8 mouse cellular contexts compared by ENCODE assay signal in the genomic region with DNA sequence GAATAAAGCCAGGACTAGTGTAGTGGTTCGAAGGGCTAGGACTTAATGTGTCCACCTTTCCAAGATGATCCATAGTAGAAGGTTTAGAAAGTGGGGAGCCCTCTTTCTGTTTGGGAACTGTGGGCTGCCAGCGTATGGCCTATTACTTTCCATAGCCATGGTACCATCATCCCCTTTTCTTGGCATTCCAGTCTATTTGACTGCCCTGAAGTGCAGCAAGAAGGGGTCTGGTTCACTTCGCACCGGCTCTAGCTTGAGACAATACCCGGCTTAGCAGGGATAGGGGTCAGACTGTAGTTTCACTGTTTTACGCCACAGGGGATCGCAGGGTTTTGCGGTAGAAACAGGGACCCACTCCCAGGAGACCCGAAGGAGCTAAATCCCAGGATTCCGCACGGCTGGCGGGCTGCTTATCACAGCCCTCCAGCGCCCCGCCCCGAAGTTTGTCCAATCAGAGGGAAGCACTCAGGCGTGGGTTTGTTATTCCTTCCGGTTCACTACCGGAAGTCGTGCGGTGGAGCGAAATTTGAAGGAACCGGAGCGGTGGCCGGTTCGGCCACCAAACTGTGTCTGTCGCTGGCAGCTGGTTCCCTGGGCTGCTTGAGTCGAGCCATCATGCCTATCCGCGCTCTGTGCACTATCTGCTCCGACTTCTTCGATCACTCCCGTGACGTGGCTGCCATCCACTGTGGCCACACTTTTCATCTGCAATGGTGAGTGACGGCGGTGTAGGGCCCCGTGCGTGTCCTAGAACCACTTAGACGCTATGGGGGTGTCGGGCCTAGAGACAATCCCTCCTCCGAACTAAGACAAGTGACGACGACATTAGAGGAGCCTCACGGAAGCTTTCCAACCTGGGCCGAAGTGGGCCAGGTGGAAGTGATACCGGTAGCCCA. TPM values are rescaled to one million over a fixed set of nuclear protein-coding genes. Genes with fewer than 3 reads are reported as not detected.
DNase-seq lines count a peak whose midpoint lies in the region; ATAC-seq and TF ChIP-seq lines count a peak whose summit lies in the region.

No protein-coding gene starts in this region.

- no peak for TF ChIP-seq EP300 in CH12.LX (IDR thresholded peaks at IDR 0.05; ENCODE audit: low read length)

- peak overlapping the region; percentile 89 for H3K4me2 ChIP-seq in CH12.LX (ENCODE audit: insufficient read depth, low read depth, poor library complexity, severe bottlenecking)
- peak overlapping the region; percentile 58 for H3K4me2 ChIP-seq in forebrain, embryonic 11.5 days (ENCODE audit: low read depth, low read length, severe bottlenecking)
- H3K4me2 ChIP-seq in heart, embryonic 16.5 days (ENCODE audit: low read depth, low read length), result peak overlapping the region; percentile 78
- peak overlapping the region; percentile 84 for H3K4me2 ChIP-seq in liver, embryonic 13.5 days
- H3K4me2 ChIP-seq in stomach, embryonic 14.5 days (replicated peaks; ENCODE audit: low read depth, low read length), result peak overlapping the region; percentile 61

- H3K36me3 ChIP-seq in CH12.LX (replicated peaks in 1 of 2; ENCODE audit: control insufficient read depth in 1 of 2, insufficient read depth in 1 of 2, low read length in 1 of 2), result peaks cover 3 to 23% of the 10 kb centered on the region in 2 experiments
- H3K36me3 ChIP-seq in forebrain, embryonic 11.5 days (ENCODE audit: control insufficient read depth, insufficient read depth, low read length), result no peaks in the 10 kb centered on the region
- H3K36me3 ChIP-seq in heart, embryonic 16.5 days (ENCODE audit: control insufficient read depth, insufficient read depth), result no peaks in the 10 kb centered on the region
- H3K36me3 ChIP-seq in liver, embryonic 13.5 days, result peaks cover 9% of the 10 kb centered on the region; the same call in 1 of the 2 replicates
- no peaks in the 10 kb centered on the region for H3K36me3 ChIP-seq in stomach, embryonic 14.5 days (ENCODE audit: control insufficient read depth, insufficient read depth, low read length)

- H3K79me2 ChIP-seq in CH12.LX (replicated peaks; ENCODE audit: control insufficient read depth, extremely low read depth, insufficient read depth, poor library complexity, severe bottlenecking), result peaks cover 33% of the 10 kb centered on the region

- WGBS in forebrain, embryonic 11.5 days, result 15% methylated on average over 45 of the region's 45 CpGs
- WGBS in heart, embryonic 16.5 days, result 15% methylated on average over 45 of the region's 45 CpGs
- WGBS in liver, embryonic 13.5 days (ENCODE audit: insufficient replicate concordance), result 13% methylated on average over 45 of the region's 45 CpGs
- 18% methylated on average over 45 of the region's 45 CpGs for WGBS in stomach, embryonic 14.5 days

- peak; percentile 86 for TF ChIP-seq POLR2A in CH12.LX (IDR thresholded peaks at IDR 0.05; ENCODE audit: low read depth, low read length)

- no peak for TF ChIP-seq CTCF in CH12.LX (conservative IDR thresholded peaks at IDR 0.05 in 1 of 2, IDR thresholded peaks at IDR 0.05 in 1 of 2; ENCODE audit: low read depth in 2 of 2, low read length in 2 of 2)

- dilution Hi-C loops in CH12.LX (cut with MboI; ENCODE audit: extremely low pct_ligation_motif_present, extremely low pct_unique_long_range_greater_than_20kb, low sequenced_read_pairs), result no loop called here

- peaks cover 7% of the 10 kb centered on the region for H3K9me3 ChIP-seq in CH12.LX (replicated peaks; ENCODE audit: low read length)
- no peaks in the 10 kb centered on the region for H3K9me3 ChIP-seq in forebrain, embryonic 11.5 days (ENCODE audit: control insufficient read depth, low read length)
- H3K9me3 ChIP-seq in heart, embryonic 16.5 days (replicated peaks; ENCODE audit: control insufficient read depth, low read length), result no peaks in the 10 kb centered on the region
- no peaks in the 10 kb centered on the region for H3K9me3 ChIP-seq in liver, embryonic 13.5 days (replicated peaks)
- H3K9me3 ChIP-seq in stomach, embryonic 14.5 days (ENCODE audit: control insufficient read depth, low read depth, low read length), result no peaks in the 10 kb centered on the region

- peak overlapping the region; percentile 86 to 95 (median 89) for H3K4me3 ChIP-seq in CH12.LX (replicated peaks in 1 of 3; ENCODE audit: low read depth in 2 of 3, low read length in 2 of 3, poor library complexity in 1 of 3)
- H3K4me3 ChIP-seq in forebrain, embryonic 11.5 days (ENCODE audit: low read depth, low read length), result peak overlapping the region; percentile 66
- H3K4me3 ChIP-seq in heart, embryonic 16.5 days (ENCODE audit: low read length), result peak overlapping the region; percentile 83
- H3K4me3 ChIP-seq in liver, embryonic 13.5 days (replicated peaks), result peak overlapping the region; percentile 86
- peak overlapping the region; percentile 72 for H3K4me3 ChIP-seq in stomach, embryonic 14.5 days (ENCODE audit: low read depth, low read length)

- in situ Hi-C loops in CH12.LX (cut with MboI; ENCODE audit: low pct_ligation_motif_present, low pct_unique_long_range_greater_than_20kb, low sequenced_read_pairs), result no loop called here

- TF ChIP-seq RAD21 in CH12.LX (IDR thresholded peaks at IDR 0.05; ENCODE audit: low read depth, low read length), result no peak

- ATAC-seq in forebrain, embryonic 11.5 days (replicated peaks; ENCODE audit: low FRiP score), result peak; percentile 94
- ATAC-seq in heart, embryonic 16.5 days (replicated peaks; ENCODE audit: extremely low read depth, insufficient read depth, low FRiP score), result peak; percentile 93
- peak; percentile 90 for ATAC-seq in liver, embryonic 13.5 days (ENCODE audit: low read depth)
- ATAC-seq in stomach, embryonic 14.5 days (ENCODE audit: insufficient number of reproducible peaks, insufficient read depth, low FRiP score, low read depth), result peak; percentile 95

- H3K27me3 ChIP-seq in CH12.LX (replicated peaks), result peaks cover 34% of the 10 kb centered on the region
- no peaks in the 10 kb centered on the region for H3K27me3 ChIP-seq in forebrain, embryonic 11.5 days (ENCODE audit: control insufficient read depth, insufficient read depth, low read length)
- H3K27me3 ChIP-seq in heart, embryonic 16.5 days (ENCODE audit: control insufficient read depth, insufficient read depth, low read length), result no peaks in the 10 kb centered on the region
- no peaks in the 10 kb centered on the region for H3K27me3 ChIP-seq in liver, embryonic 13.5 days
- H3K27me3 ChIP-seq in stomach, embryonic 14.5 days (ENCODE audit: control insufficient read depth, insufficient read depth, low read length), result no peaks in the 10 kb centered on the region

- H3K9ac ChIP-seq in CH12.LX (ENCODE audit: insufficient read depth, low read depth), result peak overlapping the region; percentile 42
- H3K9ac ChIP-seq in forebrain, embryonic 11.5 days (ENCODE audit: low read length), result peak overlapping the region; percentile 69
- peak overlapping the region; percentile 81 for H3K9ac ChIP-seq in heart, embryonic 16.5 days (ENCODE audit: low read length)
- H3K9ac ChIP-seq in liver, embryonic 13.5 days, result peak overlapping the region; percentile 81
- H3K9ac ChIP-seq in stomach, embryonic 14.5 days (replicated peaks; ENCODE audit: low read depth, low read length), result peak overlapping the region; percentile 45

- 0 out of 2 replicates have a peak overlapping the region, but pooled peaks have one; percentile 12 for H3K27ac ChIP-seq in CH12.LX (ENCODE audit: insufficient read depth, low read depth)
- H3K27ac ChIP-seq in forebrain, embryonic 11.5 days (ENCODE audit: low read depth, low read length), result peak overlapping the region; percentile 75
- peak overlapping the region; percentile 70 for H3K27ac ChIP-seq in heart, embryonic 16.5 days (ENCODE audit: low read length)
- H3K27ac ChIP-seq in liver, embryonic 13.5 days, result peak overlapping the region; percentile 73
- peak overlapping the region; percentile 57; the same call in 1 of the 2 replicates for H3K27ac ChIP-seq in stomach, embryonic 14.5 days (ENCODE audit: low read length)

- DNase-seq in CH12.LX (ENCODE audit: extremely low read depth), result peak; percentile 89
- DNase-seq in c-Kit-positive CD71-positive TER-119-negative erythroid progenitor cells, embryonic 14.5 days (ENCODE audit: low read depth), result peak; percentile 88
- DNase-seq in forebrain, embryonic 11.5 days (ENCODE audit: low spot score), result peak; percentile 94
- peak; percentile 96 to 97 for DNase-seq in kidney, postnatal 25 days
- peak; percentile 86 for DNase-seq in liver, embryonic 13.5 days
- peak; percentile 78 to 80 for DNase-seq in natural killer cell, adult 2 months (ENCODE audit: low spot score in 2 of 2)

- H3K4me1 ChIP-seq in CH12.LX (ENCODE audit: control insufficient read depth in 1 of 2, insufficient read depth in 2 of 2), result peaks cover 13 to 47% of the 10 kb centered on the region in 2 experiments
- peaks cover 2% of the 10 kb centered on the region; the same call in 1 of the 2 replicates for H3K4me1 ChIP-seq in forebrain, embryonic 11.5 days (replicated peaks; ENCODE audit: control insufficient read depth, insufficient read depth, low read length)
- peaks cover 13% of the 10 kb centered on the region for H3K4me1 ChIP-seq in heart, embryonic 16.5 days (ENCODE audit: control insufficient read depth, insufficient read depth, low read length)
- peaks cover 26% of the 10 kb centered on the region for H3K4me1 ChIP-seq in liver, embryonic 13.5 days (replicated peaks)
- 0 out of 2 replicates have a peak, but pooled peaks cover 6% of the 10 kb centered on the region for H3K4me1 ChIP-seq in stomach, embryonic 14.5 days (ENCODE audit: control insufficient read depth, insufficient read depth, low read length)

RNA-seq across cellular contexts. Expression of a gene that starts 0.8 kb away (rescaled TPM):
- 21.6 and 27.0 TPM in 2 replicates for total RNA-seq in CH12.LX (2012; rRNA removed)
- 25.0 and 25.6 TPM in 2 replicates for total RNA-seq in CH12.LX (2014; rRNA removed)
- 33.0 and 51.4 TPM in 2 replicates for polyA plus RNA-seq in CH12.LX (2012; ENCODE audit: insufficient read length, low read depth)
- 38.2 and 39.7 TPM in 2 replicates for polyA plus RNA-seq in forebrain, embryonic 11.5 days (2014; fragmentation: Nextera tagmentation; extraction: Ambion mirVana)
- 11.8 and 12.7 TPM in 2 replicates for polyA plus RNA-seq in heart, embryonic 16.5 days (2015; fragmentation: Nextera tagmentation; extraction: Ambion mirVana)
- polyA plus RNA-seq in liver, embryonic 13.5 days (2015; fragmentation: Nextera tagmentation; extraction: Ambion mirVana), result 17.3 and 18.9 TPM in 2 replicates
- 18.9 and 21.2 TPM in 2 replicates for polyA plus RNA-seq in stomach, embryonic 14.5 days (2014; fragmentation: Nextera tagmentation; extraction: Ambion mirVana)

RNA-seq across cellular contexts. Expression of a gene that starts 15.2 kb away (rescaled TPM):
- not detected in 2 replicates for total RNA-seq in CH12.LX (2012; rRNA removed)
- not detected in 2 replicates for total RNA-seq in CH12.LX (2014; rRNA removed)
- polyA plus RNA-seq in CH12.LX (2012; ENCODE audit: insufficient read length, low read depth), result not detected in 2 replicates
- polyA plus RNA-seq in forebrain, embryonic 11.5 days (2014; fragmentation: Nextera tagmentation; extraction: Ambion mirVana), result 7.4 and 8.0 TPM in 2 replicates
- polyA plus RNA-seq in heart, embryonic 16.5 days (2015; fragmentation: Nextera tagmentation; extraction: Ambion mirVana), result 0.77 and 2.3 TPM in 2 replicates
- 0.13 and 0.28 TPM in 2 replicates for polyA plus RNA-seq in liver, embryonic 13.5 days (2015; fragmentation: Nextera tagmentation; extraction: Ambion mirVana)
- polyA plus RNA-seq in stomach, embryonic 14.5 days (2014; fragmentation: Nextera tagmentation; extraction: Ambion mirVana), result 1.6 and 1.9 TPM in 2 replicates

RNA-seq across cellular contexts. Expression of a gene that starts 22.4 kb away (rescaled TPM):
- total RNA-seq in CH12.LX (2012; rRNA removed) (not detected in 2 replicates), CH12.LX (2014; rRNA removed) (not detected in 2 replicates)
- polyA plus RNA-seq in CH12.LX (2012; ENCODE audit: insufficient read length, low read depth), result not detected in 2 replicates
- not detected in 2 replicates for polyA plus RNA-seq in forebrain, embryonic 11.5 days (2014; fragmentation: Nextera tagmentation; extraction: Ambion mirVana)
- not detected in 2 replicates for polyA plus RNA-seq in heart, embryonic 16.5 days (2015; fragmentation: Nextera tagmentation; extraction: Ambion mirVana)
- polyA plus RNA-seq in liver, embryonic 13.5 days (2015; fragmentation: Nextera tagmentation; extraction: Ambion mirVana), result not detected in 2 replicates
- polyA plus RNA-seq in stomach, embryonic 14.5 days (2014; fragmentation: Nextera tagmentation; extraction: Ambion mirVana), result not detected in 2 replicates

RNA-seq across cellular contexts. Expression of a gene that starts 24.6 kb away (rescaled TPM):
- total RNA-seq in CH12.LX (2012; rRNA removed), result 21.3 and 21.7 TPM in 2 replicates
- 25.2 and 26.0 TPM in 2 replicates for total RNA-seq in CH12.LX (2014; rRNA removed)
- 25.5 and 27.8 TPM in 2 replicates for polyA plus RNA-seq in CH12.LX (2012; ENCODE audit: insufficient read length, low read depth)
- 7.9 and 8.4 TPM in 2 replicates for polyA plus RNA-seq in forebrain, embryonic 11.5 days (2014; fragmentation: Nextera tagmentation; extraction: Ambion mirVana)
- polyA plus RNA-seq in heart, embryonic 16.5 days (2015; fragmentation: Nextera tagmentation; extraction: Ambion mirVana), result 24.1 and 24.2 TPM in 2 replicates
- 56.5 and 56.9 TPM in 2 replicates for polyA plus RNA-seq in liver, embryonic 13.5 days (2015; fragmentation: Nextera tagmentation; extraction: Ambion mirVana)
- 48.7 and 54.0 TPM in 2 replicates for polyA plus RNA-seq in stomach, embryonic 14.5 days (2014; fragmentation: Nextera tagmentation; extraction: Ambion mirVana)

RNA-seq across cellular contexts. Expression of a gene that starts 32.1 kb away (rescaled TPM):
- total RNA-seq in CH12.LX (2012; rRNA removed) (not detected in 2 replicates), CH12.LX (2014; rRNA removed) (not detected in 2 replicates)
- polyA plus RNA-seq in CH12.LX (2012; ENCODE audit: insufficient read length, low read depth), result 0.29 and 0.41 TPM in 2 replicates
- 1.0 and 1.7 TPM in 2 replicates for polyA plus RNA-seq in forebrain, embryonic 11.5 days (2014; fragmentation: Nextera tagmentation; extraction: Ambion mirVana)
- polyA plus RNA-seq in heart, embryonic 16.5 days (2015; fragmentation: Nextera tagmentation; extraction: Ambion mirVana), result 2.6 and 3.0 TPM in 2 replicates
- 0.53 and 0.56 TPM in 2 replicates for polyA plus RNA-seq in liver, embryonic 13.5 days (2015; fragmentation: Nextera tagmentation; extraction: Ambion mirVana)
- polyA plus RNA-seq in stomach, embryonic 14.5 days (2014; fragmentation: Nextera tagmentation; extraction: Ambion mirVana), result 11.6 and 12.8 TPM in 2 replicates

Comparison
In these comparisons a context has a peak if more than half of its experiments do, and no peak if none do; other contexts are left out.
1. Peak in every context shown above with its lines: DNase-seq, ATAC-seq, H3K4me3 ChIP-seq and H3K27ac ChIP-seq.
2. H3K27ac ChIP-seq: peak in every context shown above with its lines; median percentile 75 in forebrain, embryonic 11.5 days; 73 in liver, embryonic 13.5 days; 70 in heart, embryonic 16.5 days; 57 in stomach, embryonic 14.5 days; 12 in CH12.LX.